Mouse (Mus musculus): ENCODE results near the gene Gm10722.
"Not testable (repeated sequence)": the region's sequence is repeated elsewhere in the genome, so short reads cannot be mapped to it uniquely, and the experiment has no call there.

GRCm38 (mm10) chr9:3024912-3025467 lies 24.3 kb downstream of the Gm10722 start, which contains the start of gene Gm10717:
- not testable (repeated sequence) for TF ChIP-seq POLR2A (IDR thresholded peaks at IDR 0.05; ENCODE audit: borderline replicate concordance, extremely low read depth, low read depth, low read length); CTCF (IDR thresholded peaks at IDR 0.05; ENCODE audit: insufficient read depth, low read length)

Measured in lung, adult 2 months (tissue).